Mouse (Mus musculus): ENCODE results near the gene Pou2f1.

The Pou2f1 gene

GRCm38 (mm10) chr1:165868659-165869058 is 133.8 kb downstream of the Pou2f1 start:
- no peak for DNase-seq

GRCm38 (mm10) chr1:165866630-165867280 is 135.7 kb downstream of the Pou2f1 start:
- DNase-seq = no peak

GRCm38 (mm10) chr1:165864864-165865795 is 137.3 kb downstream of the Pou2f1 start:
- no peak for DNase-seq

- DNase-seq = no peak
These were observed 140.4 kb downstream of the Pou2f1 start for GRCm38 (mm10) chr1:165862059-165862458.

- DNase-seq = no peak
These were observed 141.3 kb downstream of the Pou2f1 start for GRCm38 (mm10) chr1:165861235-165861609.

GRCm38 (mm10) chr1:165860373-165861234 is 141.9 kb downstream of the Pou2f1 start:
- no peak for DNase-seq

GRCm38 (mm10) chr1:165858356-165858755 is 144.1 kb downstream of the Pou2f1 start:
- no peak for DNase-seq

GRCm38 (mm10) chr1:165857279-165857678 is 145.2 kb downstream of the Pou2f1 start:
- no peak for DNase-seq

- DNase-seq = no peak
These were observed 146.5 kb downstream of the Pou2f1 start for GRCm38 (mm10) chr1:165855759-165856545.

- DNase-seq = peak; percentile 63 to 80
These were observed 148.6 kb downstream of the Pou2f1 start for GRCm38 (mm10) chr1:165853729-165854420.

GRCm38 (mm10) chr1:165853131-165853721 is 149.3 kb downstream of the Pou2f1 start:
- no peak for DNase-seq

GRCm38 (mm10) chr1:165852131-165852530 is 150.3 kb downstream of the Pou2f1 start:
- DNase-seq = no peak

- no peak for DNase-seq
These were observed 152.7 kb downstream of the Pou2f1 start for GRCm38 (mm10) chr1:165849458-165850445.

GRCm38 (mm10) chr1:165848881-165849280 is 153.6 kb downstream of the Pou2f1 start:
- DNase-seq = no peak

GRCm38 (mm10) chr1:165848417-165848816 is 154.1 kb downstream of the Pou2f1 start:
- no peak for DNase-seq

- DNase-seq = no peak
These were observed 157.1 kb downstream of the Pou2f1 start for GRCm38 (mm10) chr1:165845366-165845765.

- no peak for DNase-seq
These were observed 157.5 kb downstream of the Pou2f1 start for GRCm38 (mm10) chr1:165844956-165845355.

GRCm38 (mm10) chr1:165844466-165844951 is 158.0 kb downstream of the Pou2f1 start:
- no peak for DNase-seq

GRCm38 (mm10) chr1:165843586-165843985 is 158.9 kb downstream of the Pou2f1 start:
- no peak for DNase-seq

GRCm38 (mm10) chr1:165842170-165842569 is 160.3 kb downstream of the Pou2f1 start:
- DNase-seq = no peak
